Mouse (Mus musculus) ES-CJ7 (cell line): ENCODE results near the gene Cmtm7.

Experiments
- DNase-seq: peaks from one replicate; pipeline ENCODE4 v3.0.0; 2011; ENCODE audit warnings: low read depth, low spot score

Gene Cmtm7

DNA sequence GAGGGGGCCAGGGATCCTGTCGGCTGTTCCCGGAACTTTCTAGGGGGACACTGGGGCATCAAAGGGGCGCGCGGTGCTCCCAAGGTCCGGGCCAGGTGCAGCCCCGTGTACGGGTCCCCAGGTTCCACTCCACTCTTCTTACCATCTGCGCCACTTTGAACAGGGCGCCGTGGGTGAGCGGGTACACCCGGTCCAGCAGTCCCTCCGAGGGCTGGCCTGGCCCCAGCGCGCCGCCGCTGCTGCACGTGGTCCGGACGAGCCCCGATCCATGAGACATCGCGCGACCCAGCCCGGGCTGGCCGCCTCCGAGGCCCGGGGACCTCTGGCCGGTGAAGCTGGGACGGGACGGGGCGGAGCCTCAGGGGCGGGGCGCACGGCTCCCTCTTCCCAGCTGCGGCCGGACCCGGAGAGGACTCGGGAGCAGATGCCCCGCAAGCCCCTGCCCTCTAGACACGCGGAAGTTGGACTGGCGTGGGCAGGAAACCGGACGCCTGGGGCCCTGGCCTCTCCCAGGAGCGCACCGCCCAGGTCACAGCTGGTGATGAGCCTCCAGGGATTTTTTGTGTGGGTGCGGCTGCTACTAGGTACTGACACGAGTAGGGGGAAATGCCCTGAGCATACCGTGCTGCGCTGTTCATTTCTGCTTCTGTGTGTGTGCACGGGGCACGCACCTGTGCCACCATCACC lies at the start of gene Cmtm7:
TSS of gene Cmtm7 (minus strand) at position 331 of the 687 bp plus-strand sequence.
- peak; percentile 75 for DNase-seq

DNA sequence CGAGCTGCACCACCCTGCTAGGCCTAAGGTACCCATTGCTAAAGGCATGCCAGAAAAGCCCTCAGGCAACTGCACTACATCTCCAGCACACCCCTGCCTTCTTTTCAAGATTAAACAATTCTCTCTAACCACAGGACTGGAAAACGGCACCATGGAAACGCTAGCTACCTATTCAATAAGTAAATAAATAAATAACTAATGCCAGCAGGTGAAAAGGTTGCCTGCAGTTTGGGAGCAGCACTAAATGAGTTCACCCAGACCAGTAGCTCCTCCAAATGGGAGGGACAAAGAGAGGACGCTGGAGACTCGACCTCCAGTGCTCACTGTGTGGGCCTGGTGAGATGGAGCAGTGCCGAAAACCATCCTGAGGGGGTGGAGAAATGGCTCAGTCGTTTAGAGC lies 48.7 kb upstream of the Cmtm7 start:
- DNase-seq, result no peak

DNA sequence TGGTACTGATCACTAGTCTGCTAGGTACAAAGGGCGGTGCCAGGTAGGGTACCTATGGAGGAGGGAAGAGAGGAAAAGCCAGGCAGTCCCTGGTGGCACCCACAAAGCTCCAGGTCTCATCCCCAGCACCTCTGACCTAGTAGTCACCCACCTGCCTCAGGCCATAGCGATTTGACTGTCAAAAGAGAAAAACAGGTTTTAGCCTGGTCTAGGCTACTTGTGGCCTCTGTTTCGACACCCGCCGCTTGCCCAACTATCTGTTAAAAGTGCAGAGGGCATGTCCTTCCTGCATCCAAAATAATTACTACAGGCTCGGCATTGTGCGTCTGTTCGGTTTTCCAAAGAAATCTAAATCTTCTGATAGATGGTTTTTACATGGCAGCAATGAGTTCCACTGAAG lies 48.0 kb upstream of the Cmtm7 start:
- no peak for DNase-seq

DNA sequence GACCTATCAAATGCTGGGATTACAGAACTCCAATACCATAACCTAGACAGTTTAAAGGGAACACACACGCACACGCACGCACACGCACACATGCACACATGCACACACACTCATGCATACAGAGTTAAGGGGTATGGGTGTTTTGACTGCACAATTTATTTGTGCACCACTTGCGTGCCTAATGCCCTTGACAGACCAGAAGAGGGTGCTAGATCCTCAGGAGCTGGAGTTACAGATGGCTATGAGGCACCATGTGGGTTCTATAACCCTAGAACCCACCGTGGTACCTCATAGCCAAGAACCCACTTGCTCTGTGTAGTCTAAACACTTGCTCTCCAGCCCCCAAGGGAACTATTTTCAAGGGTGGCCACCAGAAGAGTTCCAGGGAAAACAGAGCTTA lies 46.7 kb upstream of the Cmtm7 start:
- DNase-seq, result peak; percentile 23

DNA sequence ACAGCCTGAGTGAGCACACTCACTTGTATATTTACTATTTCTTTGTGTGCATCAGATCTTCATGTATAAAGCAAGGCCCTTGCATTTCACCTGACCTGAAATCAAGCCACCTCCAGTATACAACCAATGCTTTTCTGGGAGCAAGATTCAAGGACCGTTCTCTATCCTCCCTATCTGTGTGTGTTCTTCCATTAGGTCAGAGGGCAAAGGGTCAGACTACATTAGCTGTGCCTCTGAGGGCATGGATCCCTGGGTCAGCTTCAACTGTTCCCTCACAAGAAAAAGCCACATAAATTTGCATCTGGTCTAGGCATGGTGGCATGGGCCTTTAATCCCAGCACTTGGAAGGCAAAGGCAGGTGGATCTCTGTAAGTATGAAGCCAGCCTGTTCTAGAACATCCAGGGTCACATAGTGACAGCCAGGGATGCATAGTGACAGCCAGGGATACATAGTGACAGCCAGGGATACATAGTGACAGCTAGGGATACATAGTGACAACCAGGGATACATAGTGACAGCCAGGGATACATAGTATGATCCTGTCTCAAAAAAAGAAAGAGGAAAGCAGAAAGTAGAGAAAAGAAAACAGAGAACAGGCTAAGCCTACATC lies 45.7 kb upstream of the Cmtm7 start:
- no peak for DNase-seq

DNA sequence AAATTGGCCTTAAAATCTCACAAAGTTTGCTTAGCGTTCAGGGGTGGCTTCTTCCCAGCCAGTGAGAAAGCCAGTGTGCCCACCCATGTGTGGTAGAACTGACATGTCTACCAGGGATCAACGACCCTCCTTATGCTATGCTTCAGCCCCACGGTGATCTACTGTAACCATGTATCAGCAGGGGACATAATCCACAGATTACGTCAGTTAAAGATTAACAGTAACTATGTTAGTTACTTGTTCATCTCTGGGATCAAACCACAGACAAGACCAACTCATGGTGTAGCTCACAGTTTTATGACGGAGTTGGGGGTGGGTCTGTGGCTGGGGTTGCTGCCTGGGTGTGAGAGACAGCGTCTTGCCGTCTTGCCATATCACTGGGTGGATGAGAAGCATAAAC lies 42.5 kb upstream of the Cmtm7 start:
- no peak for DNase-seq

DNA sequence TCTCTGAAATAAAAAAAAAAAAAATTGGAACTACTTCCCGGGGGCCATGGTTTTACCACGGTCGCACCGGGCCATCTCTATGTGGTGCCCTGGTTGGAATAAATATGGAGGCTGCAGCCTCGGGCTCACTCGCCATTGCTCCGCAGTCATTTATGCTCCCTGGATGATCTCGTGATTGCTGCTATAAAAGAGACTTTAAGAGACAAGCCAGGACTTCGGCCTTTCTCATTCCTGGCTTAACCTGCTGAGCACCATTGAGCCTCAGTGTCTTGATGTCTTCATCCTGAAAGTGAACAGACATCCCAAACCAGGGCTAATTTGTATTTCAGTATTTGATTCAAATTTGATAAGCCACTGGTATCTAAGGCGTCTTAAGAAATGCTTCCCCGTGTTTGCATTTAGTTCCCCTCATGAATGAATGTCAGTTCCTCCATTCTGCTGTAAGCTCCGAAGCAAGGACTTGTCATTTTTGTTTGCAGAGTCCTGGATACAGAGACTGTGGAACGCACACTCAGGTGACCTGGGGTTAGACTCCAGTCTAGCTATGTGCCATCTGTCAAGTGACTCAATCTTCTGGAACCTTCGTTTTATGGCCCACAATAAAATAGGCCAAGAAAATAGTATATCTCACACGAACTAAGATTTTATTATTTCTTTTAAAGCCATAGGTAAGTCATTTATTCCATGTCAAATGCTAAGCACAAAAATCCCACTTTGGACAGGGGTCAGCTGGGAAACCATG lies 40.1 kb upstream of the Cmtm7 start:
- DNase-seq, result no peak

DNA sequence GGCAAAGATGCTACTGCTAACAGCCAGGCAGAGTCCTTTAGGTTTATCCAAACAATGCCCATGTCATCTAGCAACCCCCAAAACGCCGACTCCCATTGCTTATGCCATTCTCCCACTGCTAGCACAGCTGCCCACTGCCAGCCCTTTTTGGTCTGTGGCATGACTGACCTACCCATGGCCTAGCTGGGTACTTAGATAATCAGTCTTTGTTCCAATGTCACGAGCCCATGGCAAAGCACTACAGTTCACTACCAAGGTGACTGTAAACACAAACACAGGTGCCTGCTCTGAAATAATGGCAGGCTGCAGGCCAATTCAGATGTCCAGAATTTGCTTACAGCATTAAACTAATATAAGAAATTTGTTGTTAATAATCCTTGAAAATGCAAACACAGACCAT lies 37.3 kb upstream of the Cmtm7 start:
- DNase-seq, result no peak

DNA sequence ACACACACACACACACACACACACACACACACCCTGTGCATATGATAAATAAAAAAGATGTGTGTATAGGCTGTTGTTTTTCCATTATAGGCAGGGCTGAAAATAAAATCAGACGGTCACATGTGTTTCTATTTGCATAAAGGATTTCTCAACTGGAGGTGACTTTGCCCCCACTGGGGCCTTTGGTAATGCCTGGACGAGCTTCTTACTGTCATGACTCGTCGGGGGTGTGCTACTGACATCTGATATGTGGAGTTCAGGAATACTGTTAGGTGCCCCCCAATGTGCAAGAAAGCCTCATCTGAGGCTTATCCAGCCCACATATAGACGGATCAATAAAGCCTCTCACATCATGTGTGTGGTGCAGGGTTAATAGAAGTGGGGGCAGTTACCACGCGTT lies 35.4 kb upstream of the Cmtm7 start:
- DNase-seq, result no peak

DNA sequence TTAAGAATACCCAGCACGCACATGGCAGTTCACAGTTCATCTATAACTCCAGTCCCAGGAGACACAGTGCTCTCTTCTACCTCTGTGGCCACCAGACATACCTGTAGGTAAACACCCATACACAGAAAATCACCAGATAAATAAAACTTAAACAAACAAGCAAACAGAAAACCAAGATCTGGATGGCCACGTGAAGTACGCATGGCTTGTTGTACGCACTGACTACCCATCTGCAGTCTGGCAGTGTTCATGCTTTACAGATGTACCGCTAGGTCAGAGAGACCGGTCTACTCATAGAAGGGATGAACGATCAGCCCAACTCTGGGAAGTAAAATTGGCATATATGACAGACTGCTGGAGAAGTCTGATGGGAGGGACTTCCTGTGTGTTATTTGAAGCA lies 34.5 kb upstream of the Cmtm7 start:
- no peak for DNase-seq

DNA sequence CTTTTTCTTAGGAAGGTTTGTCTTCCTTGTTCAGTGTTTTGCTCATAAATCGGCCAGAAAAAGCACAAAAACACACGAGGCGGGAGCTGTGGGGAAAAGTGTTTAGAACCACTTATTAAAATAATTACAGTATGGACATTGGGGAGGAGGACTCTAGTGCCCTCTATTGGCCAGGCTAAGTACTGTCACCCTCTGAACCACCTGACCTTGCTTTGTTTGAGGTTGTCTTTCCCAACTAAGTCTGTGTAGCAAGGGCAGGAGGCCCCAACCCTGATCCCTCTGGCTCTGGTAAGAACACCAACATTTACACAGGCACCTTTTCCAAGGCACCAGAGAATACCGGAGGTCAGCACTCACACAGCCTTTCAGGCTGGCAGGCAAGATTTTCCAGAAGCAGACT lies 33.7 kb upstream of the Cmtm7 start:
- peak; percentile 70 for DNase-seq

DNA sequence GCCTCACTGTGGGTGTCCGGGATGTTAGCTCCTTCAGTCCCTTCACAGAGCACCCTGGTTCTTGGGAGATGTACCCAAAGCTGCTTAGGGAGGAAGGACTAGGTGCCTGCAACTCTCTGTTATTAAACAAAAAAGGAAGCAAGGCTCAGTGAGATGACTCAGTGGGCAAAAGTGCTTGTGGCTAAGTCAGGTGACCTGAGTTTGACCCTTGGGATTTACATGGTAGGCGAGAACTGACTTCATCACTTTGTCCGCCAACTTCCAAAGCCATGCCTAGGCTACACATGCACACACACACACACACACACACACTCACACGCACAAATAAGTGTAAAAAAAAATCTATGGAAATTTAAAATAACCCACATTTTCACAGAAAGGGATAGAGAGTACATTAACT lies 30.3 kb upstream of the Cmtm7 start:
- DNase-seq, result no peak

DNA sequence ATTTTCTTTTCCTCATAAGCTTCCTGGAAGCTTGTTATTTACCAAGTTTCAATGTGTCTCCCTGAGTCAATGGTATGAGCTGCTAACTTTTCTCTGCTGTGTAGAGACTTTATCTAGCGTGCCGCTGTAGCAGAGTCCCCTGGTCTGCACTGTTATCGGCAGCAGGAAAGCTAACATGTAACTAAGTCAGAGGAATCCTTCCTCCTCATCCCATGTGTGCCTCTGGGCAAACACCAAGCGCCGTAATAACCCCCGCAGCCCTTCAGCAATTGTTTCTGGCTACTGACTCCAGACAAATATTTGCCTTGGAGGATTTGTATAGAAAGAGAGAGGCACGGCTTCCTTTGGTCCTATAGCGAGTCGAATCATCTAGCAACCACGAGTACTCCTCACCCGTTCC lies 29.2 kb upstream of the Cmtm7 start:
- DNase-seq, result no peak

DNA sequence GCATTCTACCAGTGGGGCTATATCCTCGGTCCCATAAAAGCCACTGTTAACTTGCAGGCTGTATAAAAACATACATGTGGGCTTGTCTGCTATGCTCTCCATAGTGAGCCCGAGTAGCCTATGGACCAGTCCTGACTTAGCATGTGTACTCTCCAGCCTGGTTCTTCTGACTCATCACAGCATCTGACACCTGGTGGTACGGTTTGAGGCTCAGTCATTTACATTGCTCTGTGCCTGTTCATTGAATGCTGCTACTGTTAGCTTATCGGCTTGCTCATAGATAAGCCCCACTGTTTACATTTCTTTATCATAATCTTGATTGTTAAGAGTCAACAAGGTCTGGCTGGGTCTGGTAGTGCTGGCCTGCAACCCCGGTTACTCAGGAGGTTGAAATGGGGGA lies 27.0 kb upstream of the Cmtm7 start:
- no peak for DNase-seq

DNA sequence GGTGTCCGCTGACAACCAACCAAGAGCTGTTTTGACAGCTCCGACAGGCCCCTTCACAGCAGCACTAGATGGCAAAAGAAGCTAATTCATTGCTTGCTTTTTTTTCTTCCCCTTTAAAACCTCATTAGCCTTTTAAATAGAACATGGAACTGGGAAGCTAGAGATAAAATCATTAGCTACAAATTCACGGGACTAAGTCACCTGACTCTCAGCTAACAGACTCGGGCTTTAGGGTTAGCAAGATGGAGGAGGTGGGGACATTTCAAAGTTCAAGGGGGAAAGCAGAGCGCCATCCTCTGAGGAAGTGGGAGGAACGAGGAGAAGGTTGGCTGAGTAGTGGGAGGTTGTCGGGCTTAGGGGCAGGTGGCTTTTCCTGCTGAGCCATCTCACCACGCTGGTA lies 25.6 kb upstream of the Cmtm7 start:
- DNase-seq, result no peak

DNA sequence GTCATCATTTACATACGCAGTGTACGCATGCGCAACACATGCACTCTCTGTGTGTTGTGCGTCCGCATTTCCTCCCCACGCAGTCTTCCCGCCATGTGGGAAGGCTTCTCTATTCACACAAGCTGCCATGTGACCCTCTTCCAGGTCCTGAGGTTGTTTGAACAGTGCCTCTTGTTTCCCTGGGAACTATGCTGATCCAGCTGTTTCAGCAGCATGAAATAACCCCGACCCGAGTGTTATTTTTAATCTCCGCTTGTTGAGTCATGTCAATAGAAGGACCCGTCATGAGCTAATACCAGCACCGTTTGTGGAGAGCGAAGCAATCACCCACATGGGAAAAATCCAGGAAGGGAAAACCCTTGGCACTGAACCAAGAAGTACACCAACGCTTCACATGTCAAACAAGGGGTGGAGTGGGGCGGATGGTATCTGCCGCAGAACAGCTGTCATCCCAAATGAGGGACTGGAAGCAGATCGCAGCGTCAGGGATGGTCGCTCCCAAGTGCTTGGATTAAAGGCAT lies 23.6 kb upstream of the Cmtm7 start:
- no peak for DNase-seq

DNA sequence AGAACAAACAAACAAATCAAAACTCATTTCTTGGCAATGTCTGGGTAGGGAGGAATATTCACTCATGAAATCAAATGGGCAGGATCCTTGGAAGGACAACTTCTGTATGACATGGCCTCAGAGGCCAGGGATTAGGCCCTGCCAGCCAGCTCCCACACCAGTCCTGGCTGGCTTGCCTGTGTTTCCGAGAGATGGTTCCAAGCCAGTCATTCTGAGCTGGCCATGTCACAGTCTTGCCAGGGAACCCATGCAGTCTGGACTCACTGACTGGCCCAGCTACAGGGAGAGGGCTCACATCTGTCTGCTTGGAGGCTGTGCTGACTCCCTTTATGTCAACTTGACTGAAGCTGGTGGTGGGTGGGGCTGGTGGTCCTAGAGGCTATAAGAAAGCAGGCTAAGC lies 20.5 kb upstream of the Cmtm7 start:
- no peak for DNase-seq

DNA sequence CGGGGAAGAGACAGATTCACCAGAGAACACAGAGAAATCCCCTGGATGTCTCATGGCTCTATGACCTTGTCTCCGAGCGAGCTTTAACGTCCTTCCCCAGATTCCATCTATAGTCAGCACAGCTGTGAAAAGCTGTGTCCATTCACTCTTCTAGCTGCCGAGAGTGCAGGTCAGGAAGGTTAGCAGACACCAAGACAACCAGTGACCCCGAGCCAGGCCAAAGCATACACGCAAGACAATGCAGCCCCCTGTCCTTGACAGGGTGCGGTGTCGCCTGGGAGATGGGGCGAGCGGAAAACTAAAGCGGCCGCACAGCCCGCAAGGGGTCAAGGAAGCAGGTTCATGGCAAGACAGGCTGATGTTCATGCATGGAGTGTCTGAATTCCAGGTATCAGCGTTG lies 19.6 kb upstream of the Cmtm7 start:
- no peak for DNase-seq

DNA sequence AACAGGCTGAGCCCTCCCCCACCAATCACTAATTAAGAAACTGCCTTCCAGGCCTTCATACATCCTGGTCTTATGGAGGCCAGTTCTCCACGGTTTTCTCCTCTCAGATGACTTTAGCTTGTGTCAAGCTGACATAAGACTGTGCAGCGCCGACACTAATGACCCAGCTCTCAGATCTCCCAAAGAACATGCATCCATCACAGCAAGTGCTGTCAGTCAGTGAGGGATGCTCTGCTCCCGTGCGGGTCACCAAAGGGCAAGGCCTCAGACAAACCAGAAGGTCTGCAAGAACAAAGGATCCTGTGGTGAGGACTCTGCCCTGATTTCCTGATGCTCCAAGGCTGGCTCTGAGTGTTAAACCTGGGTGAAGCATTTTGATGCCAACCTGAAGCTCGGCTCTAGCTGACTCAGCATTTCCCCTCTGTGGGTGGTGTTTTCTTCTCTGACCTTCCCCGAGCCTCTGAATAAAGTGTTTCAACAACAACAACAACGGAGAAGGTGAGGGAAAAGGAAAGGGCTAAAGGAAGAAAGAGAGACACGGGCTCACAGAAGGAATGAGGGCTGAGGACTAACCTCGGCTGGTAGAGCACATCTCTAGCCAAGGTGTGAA lies 17.9 kb upstream of the Cmtm7 start:
- no peak for DNase-seq

DNA sequence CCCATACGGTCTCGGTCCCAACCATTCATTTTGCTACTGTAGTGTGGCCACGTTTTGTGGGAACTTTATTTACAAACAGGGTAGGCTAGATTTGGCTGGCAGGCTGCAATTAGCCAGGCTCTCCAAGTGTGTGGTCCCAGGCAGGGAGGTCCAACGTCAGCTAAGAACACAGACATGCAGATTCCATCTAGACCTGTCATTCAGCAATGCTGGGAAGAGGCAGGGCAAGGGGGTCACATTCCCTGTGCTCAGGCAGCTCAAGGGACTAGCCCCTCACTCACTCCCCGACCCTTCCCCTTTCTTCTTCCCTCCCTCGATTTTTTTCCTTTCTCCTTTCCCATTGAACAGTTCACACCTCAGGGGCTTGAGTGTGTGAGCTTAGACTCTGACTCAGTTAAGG lies 17.2 kb upstream of the Cmtm7 start:
- DNase-seq, result no peak

DNA sequence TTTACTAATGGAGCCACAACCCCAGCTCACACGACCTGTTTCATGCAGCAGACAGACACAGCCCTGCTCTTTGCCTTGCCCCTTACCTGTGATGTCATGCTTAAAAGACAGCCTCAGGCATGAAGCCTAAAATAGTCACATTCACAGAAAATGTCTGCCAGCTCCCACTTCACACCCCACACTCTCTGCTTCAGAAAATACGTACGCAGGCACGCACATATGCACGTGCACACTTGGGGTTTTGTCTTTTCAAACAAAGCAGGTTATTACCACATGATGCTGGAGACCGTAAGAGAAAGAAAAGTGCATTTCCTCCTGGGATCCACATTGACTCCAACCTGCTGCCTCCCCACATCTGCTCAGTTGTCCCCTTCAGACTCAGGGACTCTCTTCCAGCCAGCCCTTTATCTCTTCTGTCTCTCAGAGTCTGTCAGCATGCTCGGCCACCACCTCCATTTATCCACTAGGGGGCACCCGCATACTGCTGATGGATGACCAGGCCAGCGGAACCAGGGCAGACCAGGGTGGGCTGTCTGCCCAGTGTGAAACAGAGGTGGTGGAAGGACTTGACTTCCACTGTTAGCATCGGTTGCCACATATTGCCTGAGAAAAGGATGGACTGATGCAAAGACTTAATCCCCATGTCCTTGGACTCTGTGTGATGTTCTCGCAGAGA lies 15.8 kb upstream of the Cmtm7 start:
- DNase-seq, result peak; percentile 67

DNA sequence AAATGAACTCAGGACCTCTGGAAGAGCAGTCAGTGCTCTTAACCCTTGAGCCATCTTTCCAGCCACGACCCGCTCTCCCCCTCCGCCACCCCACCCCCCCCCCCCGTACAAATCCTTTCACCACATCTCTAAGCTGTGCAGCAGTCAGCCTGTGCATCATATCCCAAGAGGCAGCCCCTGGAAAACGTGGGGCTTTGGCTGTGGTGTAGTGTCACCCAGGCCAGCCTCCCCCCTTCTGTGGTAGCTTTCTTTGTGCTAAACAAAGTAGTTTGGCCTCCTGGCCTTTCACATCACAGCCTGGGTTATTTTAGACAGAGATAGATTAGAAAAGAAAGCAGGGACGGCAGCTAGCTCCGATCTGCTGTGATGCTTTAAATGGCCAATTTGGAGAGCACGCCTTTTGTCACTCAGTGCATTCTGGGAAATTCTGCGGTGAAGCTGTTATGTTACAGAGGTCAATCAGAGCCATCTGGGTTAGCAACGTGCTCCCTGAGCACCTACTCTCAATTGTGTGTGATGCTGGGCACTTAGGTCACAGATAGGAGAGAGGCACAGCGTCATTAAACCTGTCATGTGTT lies 14.9 kb upstream of the Cmtm7 start:
- DNase-seq, result no peak
